Mouse (Mus musculus): ENCODE results near the gene Tusc2. TPM values are rescaled to one million over a fixed set of nuclear protein-coding genes. Genes with fewer than 3 reads are reported as not detected.
"Not testable (repeated sequence)": the region's sequence is repeated elsewhere in the genome, so short reads cannot be mapped to it uniquely, and the experiment has no call there.

Gene Tusc2
- polyA plus RNA-seq, 1 experiment, result 82.5 TPM

DNA sequence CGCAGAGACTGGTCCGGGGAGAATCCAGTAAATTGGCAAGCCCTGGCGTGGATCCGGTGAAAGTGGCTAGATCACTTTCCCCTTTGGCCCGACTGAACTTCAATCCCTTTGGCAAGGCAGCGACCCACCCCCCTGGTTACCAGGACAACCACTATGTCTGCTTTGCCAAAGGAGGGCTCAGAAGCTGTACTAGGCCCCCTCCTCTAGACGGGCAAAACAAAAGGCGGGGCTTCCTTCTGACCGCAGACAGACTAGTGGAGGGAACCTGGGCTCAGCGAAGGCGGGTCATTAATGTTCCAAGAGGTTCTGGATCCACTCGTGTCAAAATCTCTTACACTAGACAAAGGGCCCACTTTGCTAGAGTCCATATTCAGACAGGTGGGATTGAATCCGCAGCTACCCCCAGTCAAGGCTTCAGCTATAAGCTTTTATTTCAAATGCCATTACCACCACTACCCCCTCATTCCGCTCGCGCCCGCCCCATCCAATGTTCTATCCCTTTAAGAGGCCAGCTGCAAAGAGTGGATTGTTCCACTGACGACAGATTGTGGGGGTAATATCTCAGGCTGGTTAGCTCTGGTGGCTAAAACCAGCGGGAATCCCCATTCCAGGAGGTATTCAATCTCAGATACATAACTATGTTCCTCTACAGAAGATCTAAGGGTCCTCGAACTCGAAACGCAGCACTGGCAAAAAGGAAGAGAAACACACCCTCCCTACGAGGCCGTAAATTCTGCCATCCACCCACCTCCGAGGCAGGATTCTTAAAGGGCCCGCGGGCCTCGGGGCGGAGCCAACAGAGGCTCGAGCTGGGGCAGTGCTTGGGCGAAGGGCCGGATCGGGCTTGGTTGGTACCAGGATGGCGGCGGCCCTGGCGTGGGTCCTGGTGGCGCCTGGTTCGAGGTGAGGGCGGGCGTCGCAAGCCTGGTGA lies 5.5 kb downstream of the Tusc2 start:
- peak overlapping the region; percentile 99 for H3K27ac ChIP-seq (ENCODE audit: insufficient read depth, low read depth, low read length)
- peaks cover 40% of the 10 kb centered on the region; the same call in 1 of the 2 replicates for H3K4me1 ChIP-seq (ENCODE audit: control insufficient read depth, insufficient read depth, low read length)
- H3K27me3 ChIP-seq (replicated peaks; ENCODE audit: control insufficient read depth, insufficient read depth, low read length), result no peaks in the 10 kb centered on the region
- no peaks in the 10 kb centered on the region; the same call in 1 of the 2 replicates for H3K36me3 ChIP-seq (ENCODE audit: control insufficient read depth, insufficient read depth, low read length)
- TF ChIP-seq POLR2A (IDR thresholded peaks at IDR 0.05; ENCODE audit: low read depth, low read length), result no peak
- TF ChIP-seq CTCF (conservative IDR thresholded peaks at IDR 0.05; ENCODE audit: insufficient read depth, insufficient read length, low read depth, low read length), result no peak
- peak overlapping the region; percentile 81 for H3K4me3 ChIP-seq (ENCODE audit: insufficient read depth, low read depth, low read length)
- peak; percentile 94 for DNase-seq
- under 1% methylated on average over 41 of the region's 41 CpGs for WGBS

DNA sequence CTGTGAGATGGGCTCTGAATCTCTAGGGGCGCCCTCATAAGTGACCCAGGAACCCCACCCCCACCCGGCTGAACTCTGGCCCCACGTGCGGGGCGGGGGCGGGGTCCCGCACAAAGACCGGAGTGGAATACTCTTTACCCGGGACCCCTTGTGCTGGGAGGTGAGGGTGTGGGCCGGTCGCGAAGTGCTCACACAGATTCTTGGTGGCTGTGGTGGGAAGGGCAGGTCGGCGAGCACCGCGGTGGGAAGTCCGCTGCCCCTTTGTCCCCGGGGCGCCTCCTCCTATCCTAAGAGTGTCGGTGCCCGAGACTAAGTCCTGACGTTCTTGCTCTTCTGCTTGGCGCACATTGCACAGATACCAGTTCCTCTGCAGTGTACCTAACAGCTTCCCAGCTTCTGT lies 6.2 kb downstream of the Tusc2 start:
- H3K27me3 ChIP-seq (replicated peaks; ENCODE audit: control insufficient read depth, insufficient read depth, low read length), result no peaks in the 10 kb centered on the region
- H3K4me3 ChIP-seq (ENCODE audit: insufficient read depth, low read depth, low read length), result peak overlapping the region; percentile 81
- peaks cover 35% of the 10 kb centered on the region; the same call in 1 of the 2 replicates for H3K4me1 ChIP-seq (ENCODE audit: control insufficient read depth, insufficient read depth, low read length)
- no peak for TF ChIP-seq CTCF (conservative IDR thresholded peaks at IDR 0.05; ENCODE audit: insufficient read depth, insufficient read length, low read depth, low read length)
- TF ChIP-seq POLR2A (IDR thresholded peaks at IDR 0.05; ENCODE audit: low read depth, low read length), result no peak
- H3K27ac ChIP-seq (ENCODE audit: insufficient read depth, low read depth, low read length), result peak overlapping the region; percentile 99
- no peaks in the 10 kb centered on the region; the same call in 1 of the 2 replicates for H3K36me3 ChIP-seq (ENCODE audit: control insufficient read depth, insufficient read depth, low read length)
- 2% methylated on average over 23 of the region's 23 CpGs for WGBS
- DNase-seq, result no peak

DNA sequence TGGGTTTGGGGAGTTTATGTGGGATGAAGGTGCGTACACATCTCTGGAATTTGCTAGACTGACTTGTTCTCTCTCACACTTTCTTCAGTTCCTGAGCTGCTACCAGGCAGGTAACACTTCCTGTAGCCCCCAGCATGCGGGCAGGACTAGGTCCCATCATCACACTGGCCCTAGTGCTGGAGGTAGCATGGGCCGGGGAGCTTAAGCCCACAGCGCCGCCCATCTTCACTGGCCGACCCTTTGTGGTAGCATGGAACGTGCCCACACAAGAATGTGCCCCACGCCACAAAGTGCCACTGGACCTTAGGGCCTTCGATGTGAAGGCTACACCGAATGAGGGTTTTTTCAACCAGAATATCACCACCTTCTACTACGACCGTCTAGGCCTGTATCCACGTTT lies 7.0 kb downstream of the Tusc2 start:
- H3K27me3 ChIP-seq (replicated peaks; ENCODE audit: control insufficient read depth, insufficient read depth, low read length), result no peaks in the 10 kb centered on the region
- 25% methylated on average over 13 of the region's 13 CpGs for WGBS
- TF ChIP-seq POLR2A (IDR thresholded peaks at IDR 0.05; ENCODE audit: low read depth, low read length) (no peak), CTCF (conservative IDR thresholded peaks at IDR 0.05; ENCODE audit: insufficient read depth, insufficient read length, low read depth, low read length) (no peak)
- H3K36me3 ChIP-seq (ENCODE audit: control insufficient read depth, insufficient read depth, low read length), result no peaks in the 10 kb centered on the region; the same call in 1 of the 2 replicates
- peak overlapping the region; percentile 99 for H3K27ac ChIP-seq (ENCODE audit: insufficient read depth, low read depth, low read length)
- DNase-seq, result no peak
- H3K4me3 ChIP-seq (ENCODE audit: insufficient read depth, low read depth, low read length), result peak overlapping the region; percentile 81
- peaks cover 32% of the 10 kb centered on the region; the same call in 1 of the 2 replicates for H3K4me1 ChIP-seq (ENCODE audit: control insufficient read depth, insufficient read depth, low read length)

DNA sequence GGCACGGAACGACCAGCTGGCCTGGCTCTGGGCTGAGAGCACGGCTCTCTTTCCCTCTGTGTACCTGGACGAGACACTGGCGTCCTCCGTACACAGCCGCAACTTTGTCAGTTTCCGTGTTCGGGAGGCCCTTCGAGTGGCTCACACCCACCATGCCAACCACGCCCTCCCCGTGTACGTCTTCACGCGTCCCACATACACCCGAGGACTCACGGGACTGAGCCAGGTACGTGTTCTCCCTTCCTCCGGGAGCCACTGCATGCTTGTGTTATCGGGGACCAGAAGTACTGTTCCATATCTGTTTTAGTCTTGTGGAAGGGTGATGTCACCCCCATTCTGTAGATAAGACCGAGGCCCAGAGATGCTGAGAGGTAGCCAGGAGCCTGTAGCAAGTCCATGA lies 7.8 kb downstream of the Tusc2 start:
- 82% methylated on average over 21 of the region's 21 CpGs for WGBS

DNA sequence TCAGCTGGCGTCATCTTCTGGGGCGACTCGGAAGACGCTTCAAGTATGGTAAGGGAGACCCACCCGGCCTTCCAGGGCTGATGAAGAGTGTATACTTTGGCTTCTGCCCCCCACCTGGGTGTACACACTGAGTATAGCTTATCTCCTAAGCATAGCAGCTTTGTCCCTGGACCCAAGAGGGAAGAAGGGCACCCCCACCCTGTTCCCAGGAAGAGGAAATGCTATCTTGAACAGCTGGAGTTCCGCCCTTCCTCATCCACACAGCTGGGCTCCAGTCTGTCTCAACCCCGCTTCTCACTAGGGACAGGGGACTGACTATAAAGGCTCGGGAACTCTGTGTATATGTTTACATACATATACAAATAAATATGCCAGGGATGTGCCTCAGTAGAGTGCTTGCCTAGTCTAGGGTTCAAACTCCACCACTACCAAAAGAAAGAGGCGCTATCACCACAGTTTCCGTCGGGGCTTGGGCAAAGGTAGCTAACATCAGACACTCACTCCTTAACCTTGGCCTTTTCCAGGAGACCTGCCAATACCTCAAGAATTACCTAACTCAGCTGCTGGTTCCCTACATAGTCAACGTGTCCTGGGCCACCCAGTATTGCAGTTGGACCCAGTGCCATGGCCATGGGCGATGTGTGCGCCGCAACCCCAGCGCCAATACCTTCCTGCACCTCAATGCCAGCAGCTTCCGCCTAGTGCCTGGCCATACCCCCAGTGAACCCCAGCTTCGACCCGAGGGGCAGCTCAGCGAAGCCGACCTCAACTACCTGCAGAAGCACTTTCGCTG lies 8.7 kb downstream of the Tusc2 start:
- H3K27ac ChIP-seq (ENCODE audit: insufficient read depth, low read depth, low read length), result peak overlapping the region; percentile 60
- WGBS, result 80% methylated on average over 22 of the region's 22 CpGs
- H3K4me3 ChIP-seq (ENCODE audit: insufficient read depth, low read depth, low read length), result peak overlapping the region; percentile 81; the same call in 1 of the 2 replicates
- no peaks in the 10 kb centered on the region; the same call in 1 of the 2 replicates for H3K36me3 ChIP-seq (ENCODE audit: control insufficient read depth, insufficient read depth, low read length)
- peaks cover 35% of the 10 kb centered on the region; the same call in 1 of the 2 replicates for H3K4me1 ChIP-seq (ENCODE audit: control insufficient read depth, insufficient read depth, low read length)
- no peaks in the 10 kb centered on the region for H3K27me3 ChIP-seq (replicated peaks; ENCODE audit: control insufficient read depth, insufficient read depth, low read length)
- peak; percentile 69 for DNase-seq
- no peak for TF ChIP-seq CTCF (conservative IDR thresholded peaks at IDR 0.05; ENCODE audit: insufficient read depth, insufficient read length, low read depth, low read length)
- TF ChIP-seq POLR2A (IDR thresholded peaks at IDR 0.05; ENCODE audit: low read depth, low read length), result no peak

More for the DNA sequence above, 7.8 kb downstream of the Tusc2 start:
- no peak for TF ChIP-seq POLR2A (IDR thresholded peaks at IDR 0.05; ENCODE audit: low read depth, low read length)
- TF ChIP-seq CTCF (conservative IDR thresholded peaks at IDR 0.05; ENCODE audit: insufficient read depth, insufficient read length, low read depth, low read length), result no peak
- Histone ChIP-seq H3K4me1 (ENCODE audit: control insufficient read depth, insufficient read depth, low read length) (peaks cover 34% of the 10 kb centered on the region; the same call in 1 of the 2 replicates), H3K27me3 (replicated peaks; ENCODE audit: control insufficient read depth, insufficient read depth, low read length) (no peaks in the 10 kb centered on the region), H3K4me3 (ENCODE audit: insufficient read depth, low read depth, low read length) (peak overlapping the region; percentile 81; the same call in 1 of the 2 replicates), H3K27ac (ENCODE audit: insufficient read depth, low read depth, low read length) (peak overlapping the region; percentile 14; the same call in 1 of the 2 replicates), H3K36me3 (ENCODE audit: control insufficient read depth, insufficient read depth, low read length) (no peaks in the 10 kb centered on the region; the same call in 1 of the 2 replicates)
- no peak for DNase-seq

DNA sequence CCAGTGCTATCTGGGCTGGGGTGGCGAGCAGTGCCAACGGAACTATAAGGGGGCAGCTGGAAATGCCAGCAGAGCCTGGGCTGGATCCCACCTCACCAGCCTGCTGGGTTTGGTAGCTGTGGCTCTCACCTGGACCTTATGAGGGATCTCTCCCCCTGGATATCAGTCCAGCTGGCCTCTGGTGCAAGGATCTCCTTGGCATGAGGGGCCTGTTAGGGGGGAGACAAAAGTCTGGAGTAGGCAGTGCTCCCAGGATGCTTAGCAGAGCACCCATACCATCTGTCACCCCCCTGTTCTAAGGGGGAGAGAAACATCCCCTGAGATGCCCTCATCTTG lies 9.2 kb downstream of the Tusc2 start:
- Histone ChIP-seq H3K27ac (ENCODE audit: insufficient read depth, low read depth, low read length) (no peak overlapping the region), H3K36me3 (ENCODE audit: control insufficient read depth, insufficient read depth, low read length) (no peaks in the 10 kb centered on the region; the same call in 1 of the 2 replicates), H3K4me3 (ENCODE audit: insufficient read depth, low read depth, low read length) (no peak overlapping the region), H3K4me1 (ENCODE audit: control insufficient read depth, insufficient read depth, low read length) (peaks cover 36% of the 10 kb centered on the region), H3K27me3 (replicated peaks; ENCODE audit: control insufficient read depth, insufficient read depth, low read length) (no peaks in the 10 kb centered on the region)
- WGBS, result 87% methylated on average over 2 of the region's 2 CpGs
- DNase-seq, result no peak
- TF ChIP-seq POLR2A (IDR thresholded peaks at IDR 0.05; ENCODE audit: low read depth, low read length), result no peak
- TF ChIP-seq CTCF (conservative IDR thresholded peaks at IDR 0.05; ENCODE audit: insufficient read depth, insufficient read length, low read depth, low read length), result no peak

DNA sequence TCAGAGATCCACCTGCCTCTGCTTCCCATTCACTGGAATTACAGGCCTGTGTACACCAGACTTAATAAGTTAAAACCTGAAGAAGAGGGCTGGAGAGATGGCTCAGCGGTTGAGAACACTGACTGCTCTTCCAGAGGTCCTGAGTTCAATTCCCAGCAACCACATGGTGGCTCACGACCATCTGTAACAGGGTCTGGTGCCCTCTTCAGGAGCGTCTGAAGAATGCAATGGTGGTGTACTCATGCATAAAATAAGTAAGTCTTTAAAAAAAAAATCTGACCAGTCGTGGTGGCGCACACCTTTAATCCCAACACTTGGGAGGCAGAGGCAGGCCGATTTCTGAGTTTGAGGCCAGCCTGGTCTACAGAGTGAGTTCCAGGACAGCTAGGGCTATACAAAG lies 10.7 kb downstream of the Tusc2 start:
- WGBS, result 73% methylated on average over 6 of the region's 6 CpGs
- H3K4me1 ChIP-seq (ENCODE audit: control insufficient read depth, insufficient read depth, low read length), result peaks cover 38% of the 10 kb centered on the region
- not testable (repeated sequence) for H3K36me3 ChIP-seq (ENCODE audit: control insufficient read depth, insufficient read depth, low read length)

More for the DNA sequence above, 10.7 kb downstream of the Tusc2 start:
- DNase-seq; H3K4me3 ChIP-seq (ENCODE audit: insufficient read depth, low read depth, low read length); H3K27ac ChIP-seq (ENCODE audit: insufficient read depth, low read depth, low read length); H3K27me3 ChIP-seq (replicated peaks; ENCODE audit: control insufficient read depth, insufficient read depth, low read length): not testable (repeated sequence)

Data from kidney, adult 2 months (tissue).